Mouse (Mus musculus) kidney, adult 2 months (tissue): Measurements from ENCODE around the gene Fanca. TPM values are rescaled to one million over a fixed set of nuclear protein-coding genes. Genes with fewer than 3 reads are reported as not detected.
"Not testable (repeated sequence)": the region's sequence is repeated elsewhere in the genome, so short reads cannot be mapped to it uniquely, and the experiment has no call there.

Experiments used
- DNase-seq: peaks from one replicate; pipeline ENCODE4 v3.0.0; 2021
- H3K27ac ChIP-seq: fragments of 200-500 bp; 2 replicates; pipeline ENCODE4 v1.5.1; 2012; ENCODE audit warnings: low read depth, low read length, control low read depth, inconsistent platforms; ENCODE audit not compliant: insufficient read depth
- H3K27me3 ChIP-seq: fragments of 200-500 bp; replicated peaks from 2 replicates; pipeline ENCODE4 v1.6.1; 2012; ENCODE audit warnings: mild to moderate bottlenecking, moderate library complexity, low read length, inconsistent platforms; ENCODE audit not compliant: control insufficient read depth, insufficient read depth
- H3K36me3 ChIP-seq: fragments of 200-500 bp; 2 replicates; pipeline ENCODE4 v1.6.1; 2012; ENCODE audit warnings: mild to moderate bottlenecking, moderate library complexity, low read length, inconsistent platforms; ENCODE audit not compliant: control insufficient read depth, insufficient read depth
- H3K4me1 ChIP-seq: fragments of 200-500 bp; 2 replicates; pipeline ENCODE4 v1.6.1; 2011; ENCODE audit warnings: low read length; ENCODE audit not compliant: control insufficient read depth, insufficient read depth
- H3K4me3 ChIP-seq: fragments of 200-500 bp; 2 replicates; pipeline ENCODE4 v1.5.1; 2011; ENCODE audit warnings: mild to moderate bottlenecking, low read depth, low read length, control low read depth; ENCODE audit not compliant: insufficient read depth
- CTCF ChIP-seq: fragments of 200-500 bp; conservative IDR thresholded peaks from 2 replicates; pipeline ENCODE4 v1.5.1; 2011; ENCODE audit warnings: low read depth, mild to moderate bottlenecking, control low read depth, low read length, moderate library complexity, mixed read lengths; ENCODE audit not compliant: insufficient read depth, insufficient read length
- POLR2A ChIP-seq: fragments of 200-500 bp; IDR thresholded peaks from one replicate; pipeline ENCODE4 v1.6.1; 2011; ENCODE audit warnings: low read depth, low read length, control low read depth
- whole genome bisulfite sequencing: fragments of 180-500 bp; shearing (Covaris S2); methylation state at CpG from one replicate; pipeline ENCODE4 v1.1.7; 2018; 5-methylcytosine and 5-hydroxymethylcytosine counted together
- polyA plus RNA-seq: library from polyadenylated mRNA; depleted of rRNA; stranded (reverse); fragments of >200 nt; gene quantifications from 2 replicates; pipeline ENCODE4 v1.2.3, GENCODE M21; 2012

Gene Fanca
- polyA plus RNA-seq, 1 experiment, result 15.9 TPM

DNA sequence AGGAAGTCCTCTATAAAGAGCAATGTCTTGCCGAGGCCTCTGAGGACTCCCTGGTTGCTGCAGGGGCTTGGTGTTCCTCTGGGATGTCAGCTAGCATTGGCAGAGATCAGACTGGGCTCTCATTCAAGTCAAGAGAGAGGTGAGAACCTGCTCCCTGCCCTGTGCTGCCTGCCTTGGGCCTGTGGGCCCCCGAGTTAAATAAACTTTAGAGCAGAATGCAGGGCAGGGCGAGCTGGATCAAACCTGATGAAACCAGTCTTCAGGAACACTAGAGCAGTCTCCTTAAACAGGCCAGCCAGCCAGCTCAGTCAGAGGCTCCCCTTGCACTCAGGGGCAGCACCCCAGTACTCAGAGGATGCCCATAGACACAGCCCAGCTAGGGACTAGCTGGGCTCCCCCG is 46.5 kb downstream of the Fanca start:
- Histone ChIP-seq H3K27me3 (no peaks in the 10 kb centered on the region), H3K36me3 (no peaks in the 10 kb centered on the region), H3K27ac (no peak overlapping the region), H3K4me1 (peaks cover 14% of the 10 kb centered on the region; the same call in 1 of the 2 replicates), H3K4me3 (no peak overlapping the region)
- TF ChIP-seq POLR2A, result no peak
- TF ChIP-seq CTCF, result no peak
- WGBS, result 48% methylated on average over 4 of the region's 4 CpGs
- peak; percentile 52 for DNase-seq

DNA sequence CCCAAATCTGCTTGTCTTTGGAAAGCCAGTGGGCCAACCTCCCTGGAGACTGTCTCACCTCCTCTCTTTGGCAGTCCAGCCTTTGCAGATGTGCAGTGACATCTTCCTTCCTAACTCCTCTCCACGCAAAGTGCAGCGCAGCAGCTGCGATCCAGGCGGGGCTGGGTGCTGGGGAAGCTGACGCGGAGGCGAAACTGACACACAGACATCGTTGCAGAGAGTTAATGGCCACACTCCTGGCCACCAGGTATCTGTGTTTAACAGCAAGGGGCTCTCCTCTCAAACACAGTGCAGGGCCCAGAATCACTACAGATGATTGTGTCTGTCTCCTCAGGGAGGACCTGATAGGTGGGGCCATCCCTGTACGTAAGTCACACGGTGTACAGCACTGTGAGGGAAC is 47.2 kb downstream of the Fanca start:
- DNase-seq, result no peak
- H3K36me3 ChIP-seq, result no peaks in the 10 kb centered on the region
- H3K4me1 ChIP-seq, result peaks cover 14% of the 10 kb centered on the region; the same call in 1 of the 2 replicates
- no peak overlapping the region for H3K4me3 ChIP-seq
- H3K27ac ChIP-seq, result no peak overlapping the region
- TF ChIP-seq CTCF (no peak), POLR2A (no peak)
- H3K27me3 ChIP-seq, result no peaks in the 10 kb centered on the region
- 91% methylated on average over 10 of the region's 10 CpGs for WGBS

DNA sequence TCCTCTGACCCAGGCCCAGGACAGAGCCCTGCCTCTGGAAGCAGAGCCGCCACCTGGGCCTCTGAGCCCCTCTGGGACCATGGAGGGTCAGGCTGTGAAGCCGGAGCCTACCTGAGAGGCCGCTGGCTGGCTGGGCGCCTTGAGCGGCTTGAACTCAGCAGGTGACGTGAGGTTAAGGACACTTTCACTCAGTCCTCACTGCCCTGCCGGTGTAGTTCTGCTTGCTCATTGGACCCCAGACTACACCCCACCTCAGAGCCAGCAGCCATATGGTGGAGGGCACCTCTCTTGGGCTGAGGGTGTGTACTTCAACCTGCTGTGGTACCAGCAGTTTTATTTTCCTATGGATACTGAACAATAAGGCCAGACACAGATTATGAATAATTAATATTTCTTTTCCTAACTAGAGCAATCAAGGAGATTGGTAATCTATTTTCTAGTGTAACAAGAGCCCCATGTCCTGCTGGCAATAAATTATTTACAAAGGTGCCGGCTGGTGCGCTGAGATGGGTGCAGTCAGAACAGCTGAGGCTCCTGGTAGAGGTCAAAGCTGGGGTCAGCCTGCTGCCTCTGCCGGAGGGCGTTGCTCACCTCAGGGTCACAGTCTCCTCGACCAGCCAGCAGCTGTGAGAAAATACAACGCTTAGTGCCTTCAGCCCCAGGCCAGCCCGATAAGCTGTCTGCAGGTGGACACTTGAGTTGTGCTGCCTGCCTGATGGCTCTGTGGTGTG is 50.3 kb downstream of the Fanca start:
- TF ChIP-seq CTCF (no peak), POLR2A (no peak)
- Histone ChIP-seq H3K4me3 (no peak overlapping the region), H3K27me3 (no peaks in the 10 kb centered on the region), H3K27ac (peak overlapping the region; percentile 67), H3K36me3 (no peaks in the 10 kb centered on the region; the same call in none of the 2 replicates), H3K4me1 (peaks cover 14% of the 10 kb centered on the region; the same call in 1 of the 2 replicates)
- DNase-seq, result peak; percentile 77
- WGBS, result 43% methylated on average over 14 of the region's 14 CpGs

DNA sequence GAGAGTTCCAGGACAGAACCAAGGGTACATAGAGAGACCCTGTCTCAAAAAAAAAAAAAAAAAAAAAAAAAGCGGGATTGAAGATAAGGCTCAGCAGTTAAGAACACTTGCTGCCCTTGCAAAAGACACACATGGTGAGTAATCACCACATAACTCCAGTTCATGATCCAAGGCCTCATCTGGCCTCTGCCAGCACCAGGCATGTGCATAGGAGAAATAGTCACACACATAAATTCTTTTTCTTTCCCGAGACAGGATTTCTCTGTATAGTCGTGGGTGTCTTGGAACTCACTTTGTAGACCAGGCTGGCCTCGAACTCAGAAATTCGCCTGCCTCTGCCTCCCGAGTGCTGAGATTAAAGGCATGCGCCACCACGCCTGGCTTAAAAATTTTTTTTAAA is 60.8 kb downstream of the Fanca start:
- H3K4me1 ChIP-seq, H3K27ac ChIP-seq, H3K27me3 ChIP-seq, H3K4me3 ChIP-seq, DNase-seq, H3K36me3 ChIP-seq: not testable (repeated sequence)
- WGBS, result 93% methylated on average over 8 of the region's 8 CpGs

DNA sequence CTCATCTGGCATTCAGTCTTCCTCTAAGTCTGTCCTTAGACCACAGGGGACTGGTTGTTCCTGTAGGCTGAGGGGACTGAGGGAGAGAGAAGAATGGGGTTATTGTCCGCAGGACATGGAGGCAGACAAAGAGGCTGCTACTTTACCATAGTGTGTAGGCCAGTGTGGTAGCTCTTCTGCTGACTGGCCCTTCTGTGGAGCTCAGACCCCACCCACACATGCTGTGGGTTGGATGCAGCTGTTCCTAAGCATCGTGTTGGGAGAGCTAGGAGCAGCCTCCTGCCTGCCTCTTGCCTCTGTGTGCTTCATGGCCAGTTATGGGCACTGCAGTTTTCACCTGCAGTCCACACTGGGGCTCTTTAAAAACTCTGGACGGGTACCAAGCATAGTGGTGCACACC is 61.3 kb downstream of the Fanca start:
- WGBS, result 86% methylated on average over 3 of the region's 3 CpGs
- Histone ChIP-seq H3K27me3 (no peaks in the 10 kb centered on the region), H3K4me1 (peaks cover 10% of the 10 kb centered on the region; the same call in 1 of the 2 replicates), H3K4me3 (no peak overlapping the region), H3K27ac (no peak overlapping the region), H3K36me3 (peaks cover 2% of the 10 kb centered on the region; the same call in 1 of the 2 replicates)
- DNase-seq, result no peak
- TF ChIP-seq POLR2A, result no peak
- TF ChIP-seq CTCF, result no peak

DNA sequence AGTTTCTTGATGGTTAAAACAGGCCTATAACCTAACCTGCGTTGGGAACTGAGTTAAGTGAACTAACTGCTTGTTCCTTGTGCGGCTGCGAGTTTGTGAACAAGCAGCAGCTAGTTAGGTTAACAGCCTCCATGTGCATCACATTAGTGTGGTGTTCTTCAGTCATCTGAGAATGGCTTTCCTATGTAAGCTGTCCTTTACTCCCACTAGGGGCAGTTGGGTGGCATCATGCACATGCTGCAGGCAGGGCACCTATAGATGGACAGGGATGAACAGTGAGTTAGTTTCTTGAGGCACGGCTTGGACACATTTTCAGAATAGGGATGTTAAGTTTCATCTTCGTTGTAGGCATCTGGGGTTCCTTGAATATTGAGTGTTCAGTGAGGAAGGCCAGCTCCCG is 63.2 kb downstream of the Fanca start:
- 57% methylated on average over 6 of the region's 6 CpGs for WGBS
- no peak for DNase-seq
- Histone ChIP-seq H3K36me3 (no peaks in the 10 kb centered on the region; the same call in 1 of the 2 replicates), H3K4me3 (peak overlapping the region; percentile 97), H3K27ac (no peak overlapping the region), H3K27me3 (no peaks in the 10 kb centered on the region), H3K4me1 (peaks cover 10% of the 10 kb centered on the region; the same call in 1 of the 2 replicates)
- TF ChIP-seq CTCF, result peak; percentile 26; the same call in 1 of the 2 replicates
- no peak for TF ChIP-seq POLR2A

DNA sequence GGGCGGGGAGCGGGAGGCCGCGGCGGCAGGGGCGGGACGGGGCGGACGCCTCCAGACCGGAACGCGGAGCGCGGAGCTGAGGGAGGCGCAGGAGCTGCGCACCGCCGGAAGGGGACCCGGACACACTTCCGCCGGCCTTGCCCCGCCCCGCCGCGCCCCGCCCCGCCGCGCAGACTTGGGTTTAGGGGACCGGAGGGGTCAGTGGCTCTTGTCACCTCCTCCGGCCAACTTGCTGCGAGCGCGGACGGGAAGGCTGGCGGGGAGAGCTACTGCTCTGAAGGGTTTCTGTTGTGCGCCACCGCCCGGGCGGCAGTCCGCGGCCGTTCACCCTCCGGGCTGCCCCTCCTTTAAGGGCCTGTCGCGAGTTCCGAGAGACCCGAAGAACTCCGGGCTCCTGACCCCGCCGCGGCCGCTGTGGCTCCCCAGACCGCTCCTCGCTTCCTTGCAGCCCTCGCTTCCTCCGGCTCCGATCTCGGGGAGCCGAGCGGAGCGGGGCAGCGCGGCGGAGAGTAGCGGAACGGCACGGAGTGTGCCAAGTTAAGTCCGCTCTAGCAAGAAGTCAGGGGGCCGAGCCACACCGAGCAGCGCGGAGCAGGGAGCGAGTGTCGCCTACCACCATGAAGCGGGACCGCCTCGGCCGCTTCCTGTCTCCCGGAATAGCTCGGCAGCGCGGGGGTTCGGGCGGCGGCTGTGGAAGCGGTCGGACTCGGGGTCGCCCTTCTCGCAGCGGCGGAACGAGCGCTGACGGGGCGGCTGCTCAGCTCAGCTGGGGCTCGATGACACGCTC is 64.1 kb downstream of the Fanca start, which contains the start of the genes Zfp276 and Vps9d1:
Zfp276 (plus strand) TSS at position 97 of the 787 bp plus-strand sequence.
Vps9d1 (minus strand) TSS at position 250 of the 787 bp plus-strand sequence.
- Histone ChIP-seq H3K36me3 (no peaks in the 10 kb centered on the region; the same call in 1 of the 2 replicates), H3K4me3 (peak within 1 kb of the TSS; percentile 97), H3K27me3 (no peaks in the 10 kb centered on the region), H3K27ac (peak within 1 kb of the TSS; percentile 88), H3K4me1 (peaks cover 10% of the 10 kb centered on the region; the same call in 1 of the 2 replicates)
- peak; percentile 91 for DNase-seq
- under 1% methylated on average over 99 of the region's 99 CpGs for WGBS
- TF ChIP-seq CTCF (no peak), POLR2A (no peak)
